Mouse (Mus musculus) neutrophil, adult 59 days (primary cell): ENCODE results near the gene Hoxd12. TPM values are rescaled to one million over a fixed set of nuclear protein-coding genes. Genes with fewer than 3 reads are reported as not detected.

Experiments
- total RNA-seq, 2 experiments: library from RNA; stranded (reverse); gene quantifications; 1 replicate in 1 of 2; 2 replicates in 1 of 2; pipeline ENCODE4 v1.2.4; 2023

Gene Hoxd12
- not detected for total RNA-seq

GRCm38 (mm10) chr2:74674881-74675665 lies at the start of gene Hoxd12:
TSS of gene Hoxd12 (plus strand) at chr2:74675013.

GRCm38 (mm10) chr2:74659507-74660005 lies 15.3 kb upstream of the Hoxd12 start, which contains the start of gene Evx2:
TSS of gene Evx2 (minus strand) at chr2:74659557.

GRCm38 (mm10) chr2:74667842-74668357 lies 6.9 kb upstream of the Hoxd12 start, which contains the start of gene Hoxd13:
TSS of gene Hoxd13 (plus strand) at chr2:74668310.

GRCm38 (mm10) chr2:74678891-74679595 lies 4.2 kb downstream of the Hoxd12 start, which contains the start of gene Hoxd11:
TSS of gene Hoxd11 (plus strand) at chr2:74679557.

GRCm38 (mm10) chr2:74691022-74691951 lies 16.5 kb downstream of the Hoxd12 start, which contains the start of gene Hoxd10:
TSS of gene Hoxd10 (plus strand) at chr2:74691924.

GRCm38 (mm10) chr2:74697567-74698121 lies 22.8 kb downstream of the Hoxd12 start, which contains the start of gene Hoxd9:
TSS of gene Hoxd9 (plus strand) at chr2:74697727.

GRCm38 (mm10) chr2:74704393-74704998 lies 29.7 kb downstream of the Hoxd12 start, which contains the start of gene Hoxd8:
TSS of gene Hoxd8 (plus strand) at chr2:74704615.

GRCm38 (mm10) chr2:74711721-74712621 lies 37.2 kb downstream of the Hoxd12 start, which contains the start of the genes Hoxd3 and Hoxd4:
TSS of gene Hoxd3 (plus strand) at chr2:74711927.
TSS of gene Hoxd4 (plus strand) at chr2:74711929.

GRCm38 (mm10) chr2:74726551-74726950 lies 51.7 kb downstream of the Hoxd12 start, which contains the start of gene Gm28230:
TSS of gene Gm28230 (plus strand) at chr2:74726728.

Other genes with a start within 250 kb of the Hoxd12 start
- 10 to 100 TPM; 42.3 to 47.5 TPM for gene Lnpk, start 95.6 kb upstream of the Hoxd12 start, total RNA-seq
- gene Evx2, start 15.5 kb upstream of the Hoxd12 start, total RNA-seq, result not detected
- gene Hoxd13, start 6.7 kb upstream of the Hoxd12 start, total RNA-seq, result not detected
- gene Hoxd11, start 4.5 kb downstream of the Hoxd12 start, total RNA-seq, result not detected
- gene Hoxd10, start 16.9 kb downstream of the Hoxd12 start, total RNA-seq, result not detected
- gene Hoxd9, start 22.7 kb downstream of the Hoxd12 start, total RNA-seq, result not detected
- not detected for gene Hoxd8, start 29.6 kb downstream of the Hoxd12 start, total RNA-seq
- not detected for gene Hoxd3, start 36.9 kb downstream of the Hoxd12 start, total RNA-seq
- not detected for gene Hoxd4, start 36.9 kb downstream of the Hoxd12 start, total RNA-seq
- not detected for gene Gm28230, start 51.7 kb downstream of the Hoxd12 start, total RNA-seq
- not detected for gene Hoxd1, start 88.0 kb downstream of the Hoxd12 start, total RNA-seq
- 10 to 100 TPM; 14.1 to 14.7 TPM for gene Mtx2, start 150.8 kb downstream of the Hoxd12 start, total RNA-seq